In the genomic region with DNA sequence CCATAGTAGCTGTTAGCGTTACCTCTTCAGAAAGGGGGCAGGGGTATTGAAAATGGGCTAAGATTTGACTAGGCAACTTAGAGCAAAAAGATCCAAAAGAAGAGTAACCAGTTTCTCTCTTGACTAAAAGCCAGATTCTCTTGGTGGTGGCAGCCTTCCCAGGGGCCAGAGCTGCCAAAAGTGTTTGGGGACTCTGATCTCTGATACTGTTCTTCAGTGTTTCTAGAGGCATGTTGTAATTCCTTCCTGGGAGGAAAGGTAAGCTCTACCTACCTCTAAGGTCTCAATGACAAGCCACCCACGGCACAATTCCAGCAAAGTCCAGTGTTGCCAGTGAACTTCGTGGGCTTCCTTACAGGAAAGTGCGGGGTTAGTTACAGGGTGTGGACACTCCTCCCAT, we compare ENCODE assay signal across 14 mouse cellular contexts.
"Had no signal": no experiment of that assay in that cellular context is flagged by ENCODE, and none has a peak within 500 bp of the region (broad histone marks: within the 10 kb centered on the region; RNA-seq: fewer than 3 reads in every experiment).

No protein-coding gene starts in this region.

- H3K4me2 ChIP-seq: intestine, embryonic 15.5 days; liver, embryonic 13.5 days; midbrain, embryonic 11.5 days; midbrain, embryonic 15.5 days; neural tube, embryonic 12.5 days had no signal

- DNase-seq: kidney, adult 18-20 months; kidney, postnatal 4 days; liver, embryonic 13.5 days; liver, postnatal 0 days; thymus, postnatal 36 days had no signal

- H3K9ac ChIP-seq: intestine, embryonic 15.5 days; liver, embryonic 13.5 days; liver, postnatal 0 days; midbrain, embryonic 15.5 days; neural tube, embryonic 12.5 days had no signal

- ATAC-seq: intestine, embryonic 15.5 days; liver, postnatal 0 days; midbrain, embryonic 15.5 days had no signal

- H3K27me3 ChIP-seq: intestine, embryonic 15.5 days; liver, embryonic 13.5 days; megakaryocyte, embryonic 14.5 days; midbrain, embryonic 15.5 days; neural tube, embryonic 12.5 days had no signal

- H3K4me3 ChIP-seq: intestine, embryonic 15.5 days; layer of hippocampus, adult 2 months; limb, embryonic 10.5 days; liver, embryonic 13.5 days; megakaryocyte, embryonic 14.5 days; midbrain, embryonic 15.5 days; neural tube, embryonic 12.5 days had no signal

- H3K4me1 ChIP-seq: intestine, embryonic 15.5 days; neural tube, embryonic 12.5 days had no signal

- H3K27ac ChIP-seq: intestine, embryonic 15.5 days; kidney, postnatal 0 days; layer of hippocampus, adult 2 months; limb, embryonic 10.5 days; liver, embryonic 13.5 days; macrophage; midbrain, embryonic 15.5 days; neural tube, embryonic 12.5 days had no signal

- H3K9me3 ChIP-seq: intestine, embryonic 15.5 days; limb, embryonic 10.5 days; megakaryocyte, embryonic 14.5 days; midbrain, embryonic 15.5 days; neural tube, embryonic 12.5 days had no signal

- H3K36me3 ChIP-seq: midbrain, embryonic 15.5 days had no signal
